Mouse (Mus musculus) left cerebral cortex, adult 8-10 months (tissue): Measurements from ENCODE around the gene Cux1. TPM values are rescaled to one million over a fixed set of nuclear protein-coding genes. Genes with fewer than 3 reads are reported as not detected.

Experiments used
- DNase-seq, 2 experiments: peaks; one replicate each; pipeline ENCODE4 v3.0.0; 2022; ENCODE audit warnings: low spot score in 2 of 2
- total RNA-seq, 4 experiments: library from RNA; stranded (reverse); gene quantifications; 2 replicates each; pipeline ENCODE4 v1.2.4; 2022

The Cux1 gene
- total RNA-seq, 4 experiments from 2014 or later: 101 to 114 (median 107) TPM

DNA sequence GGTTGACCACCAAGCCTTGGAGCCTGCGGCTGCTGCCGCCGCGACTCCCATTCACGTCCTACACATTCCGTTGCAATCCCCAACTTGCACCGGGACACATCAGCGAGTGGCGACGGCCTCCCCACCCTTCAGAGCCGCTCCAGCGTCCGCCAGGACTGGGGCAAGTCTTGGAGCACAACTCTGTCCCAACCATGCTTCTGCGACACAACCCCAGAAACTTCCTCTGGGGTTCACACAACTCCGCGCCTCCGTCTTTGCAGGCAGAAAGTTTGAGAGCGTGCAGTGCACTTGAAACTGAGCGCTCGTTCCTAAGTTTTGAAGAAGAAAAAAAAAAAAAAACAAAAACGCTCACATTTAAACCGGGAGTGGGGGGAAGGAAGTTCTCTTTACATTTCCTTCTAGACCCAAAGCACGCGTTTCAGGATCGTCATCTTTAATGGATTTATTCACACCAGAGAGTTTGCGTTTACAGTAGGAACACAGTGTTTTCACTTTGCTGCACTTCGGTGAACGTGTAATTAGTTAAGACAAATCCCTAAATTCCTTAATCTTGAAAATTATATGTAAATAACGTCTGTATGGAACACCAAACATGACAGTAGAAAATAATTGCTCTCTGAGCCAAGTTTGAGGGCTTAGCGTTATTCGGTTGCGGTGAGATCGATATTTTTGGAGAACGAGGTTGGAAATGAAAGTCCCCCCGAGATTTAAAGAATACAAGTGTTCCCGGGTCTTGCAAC lies 906 bp upstream of the Cux1 start:
- DNase-seq: peak in 1 of 2 experiments; percentile 14

DNA sequence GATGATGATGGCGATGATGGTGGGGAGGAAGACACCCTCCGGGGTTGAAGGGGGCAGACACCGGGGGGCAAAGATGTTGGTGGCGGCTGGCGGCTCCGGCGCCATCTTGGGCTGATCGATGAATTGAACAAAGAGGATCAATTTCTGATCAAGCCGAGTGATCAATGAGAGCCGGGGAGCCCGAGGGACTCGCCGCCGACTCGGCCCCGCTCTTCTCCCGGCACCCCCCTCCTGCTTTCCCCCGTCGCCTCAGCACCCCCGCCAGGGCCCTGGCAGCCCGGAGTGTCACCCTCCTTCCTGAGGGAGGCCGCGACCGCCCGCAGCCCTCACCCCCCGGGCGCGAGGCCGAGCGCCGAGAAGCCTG lies 496 bp downstream of the Cux1 start:
- peak; percentile 12 to 25 for DNase-seq

DNA sequence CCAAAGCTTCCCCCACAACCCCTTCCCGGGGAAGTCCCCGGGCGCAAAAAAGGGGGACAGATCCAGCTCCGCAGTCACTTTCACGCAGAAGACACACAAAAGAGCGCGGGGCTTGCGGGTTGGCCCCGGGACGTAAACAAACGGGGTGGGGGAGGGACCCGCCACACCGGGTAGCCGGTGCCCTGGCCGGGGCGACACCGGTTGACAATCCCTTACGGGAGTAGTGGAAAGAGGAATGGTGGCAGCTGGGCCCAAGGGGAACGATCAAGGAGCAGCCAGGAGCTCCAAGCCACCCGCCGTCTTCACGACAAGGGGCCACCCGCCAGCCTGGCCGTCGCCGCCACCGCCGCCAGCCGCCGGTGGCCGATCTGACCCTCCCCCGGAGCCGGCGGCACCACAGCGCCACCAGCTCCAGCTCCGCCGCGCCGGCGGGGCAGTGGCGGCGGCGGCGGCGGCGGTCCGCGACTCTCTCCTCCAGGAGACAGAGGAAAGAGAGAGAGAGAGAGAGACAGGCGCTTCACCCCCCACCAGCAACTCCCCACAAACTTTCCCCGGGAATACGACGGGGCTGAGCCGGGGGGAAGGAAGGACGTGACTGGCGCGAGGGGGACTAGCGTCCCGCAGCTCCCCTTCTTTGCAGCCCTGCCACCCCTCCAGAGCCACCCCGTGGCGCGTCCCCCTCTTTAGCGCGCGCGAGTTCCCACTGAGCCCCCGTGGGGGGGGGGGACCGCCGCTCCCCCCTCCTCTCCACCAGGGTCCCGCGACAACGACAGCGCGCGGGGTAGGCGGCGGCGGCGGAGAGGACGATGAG lies 1.1 kb downstream of the Cux1 start:
- DNase-seq: peak; percentile 25

DNA sequence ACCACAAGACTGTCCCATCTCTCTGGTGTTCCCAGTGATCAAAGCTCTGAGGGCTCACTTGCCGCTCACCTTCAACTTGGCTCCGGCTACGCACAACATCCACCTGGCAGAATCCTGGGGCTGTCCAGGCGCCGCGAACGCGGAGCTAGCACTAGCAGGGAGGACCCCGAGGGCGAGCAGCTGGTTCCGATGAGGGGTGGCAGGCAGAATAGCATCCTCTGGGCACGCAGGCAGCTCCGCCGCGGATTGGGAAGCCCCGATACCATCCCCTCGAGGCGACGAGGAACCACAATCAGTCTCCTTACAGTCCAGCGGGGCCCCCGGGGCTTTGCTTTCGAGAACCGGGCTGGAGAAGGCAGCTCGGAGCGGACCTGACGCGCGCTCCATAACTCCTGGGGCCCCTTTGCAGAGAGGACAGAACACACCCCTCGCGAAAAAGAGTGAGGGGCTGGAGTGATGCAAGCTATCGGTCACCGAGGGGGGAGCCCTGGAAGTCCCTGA lies 1.9 kb downstream of the Cux1 start:
- DNase-seq: peak in 1 of 2 experiments; percentile 19

DNA sequence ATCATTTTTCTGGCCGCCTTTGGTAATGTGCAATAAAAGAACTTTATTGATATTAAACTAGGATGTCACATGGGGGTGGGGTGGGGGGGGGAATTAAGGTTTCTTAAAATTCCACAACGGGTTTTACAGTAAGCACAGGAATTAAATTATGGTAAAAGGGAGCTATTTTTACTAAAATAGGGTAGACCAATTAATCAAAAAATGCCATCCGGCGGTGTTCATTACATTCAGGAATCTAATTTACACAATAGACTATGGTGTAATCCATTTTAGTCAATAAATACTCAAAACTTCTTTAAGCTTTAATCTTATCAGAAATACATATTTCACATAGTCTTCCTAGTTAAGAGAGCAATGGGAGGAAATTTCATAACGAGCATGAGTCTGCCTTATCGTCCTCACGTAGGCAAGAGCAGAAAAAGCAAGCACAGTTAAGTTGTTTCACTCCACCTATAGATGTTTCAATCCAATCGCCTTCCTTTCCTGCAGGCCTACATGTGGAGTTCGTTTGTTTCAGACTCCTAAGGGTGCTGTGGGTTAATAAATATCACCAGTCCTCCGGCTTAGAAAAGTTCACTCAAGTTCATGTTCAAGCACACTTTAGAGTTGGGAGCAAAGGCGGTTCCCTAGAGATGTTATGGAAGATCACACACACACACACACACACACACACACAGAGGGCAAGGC lies 2.5 kb downstream of the Cux1 start:
- no peak for DNase-seq

DNA sequence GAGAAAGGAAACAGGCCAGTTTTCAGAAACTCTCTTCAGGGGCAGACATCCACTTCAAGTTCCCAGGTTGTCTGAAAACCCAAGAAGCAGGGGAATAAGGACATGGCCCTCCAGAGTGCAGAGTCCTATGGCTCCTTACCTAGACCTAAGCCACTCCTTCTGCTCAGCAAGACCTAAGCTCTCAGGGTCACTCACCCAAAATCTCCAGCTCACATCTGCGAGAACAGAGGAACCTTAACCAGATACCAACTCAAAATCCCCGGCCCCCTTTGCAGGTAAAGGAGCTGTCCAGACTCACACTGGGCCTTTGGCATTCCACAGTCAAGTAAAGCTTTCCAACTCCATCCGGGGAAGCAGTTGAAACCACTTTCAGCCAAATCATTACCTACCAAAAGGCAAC lies 3.3 kb downstream of the Cux1 start:
- no peak for DNase-seq

DNA sequence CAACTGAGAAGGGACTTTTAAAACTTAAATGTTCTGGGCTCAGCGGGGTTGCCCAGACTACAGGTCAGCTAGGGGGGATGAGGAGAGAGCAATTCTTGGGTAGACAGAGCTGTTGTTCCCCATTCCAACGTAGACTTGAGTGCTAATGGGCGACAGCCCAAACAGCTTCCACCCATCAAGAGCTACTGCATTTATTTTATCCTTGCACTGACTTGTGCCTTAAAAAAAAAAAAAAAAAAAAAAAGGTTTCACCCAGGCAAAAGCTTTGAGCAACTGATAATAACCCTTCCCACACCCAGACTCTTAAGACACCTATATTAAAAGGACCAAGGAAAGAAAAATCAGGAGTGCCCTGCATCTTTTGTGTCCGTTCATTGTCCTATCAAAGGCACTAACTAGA lies 4.2 kb downstream of the Cux1 start:
- DNase-seq: no peak

DNA sequence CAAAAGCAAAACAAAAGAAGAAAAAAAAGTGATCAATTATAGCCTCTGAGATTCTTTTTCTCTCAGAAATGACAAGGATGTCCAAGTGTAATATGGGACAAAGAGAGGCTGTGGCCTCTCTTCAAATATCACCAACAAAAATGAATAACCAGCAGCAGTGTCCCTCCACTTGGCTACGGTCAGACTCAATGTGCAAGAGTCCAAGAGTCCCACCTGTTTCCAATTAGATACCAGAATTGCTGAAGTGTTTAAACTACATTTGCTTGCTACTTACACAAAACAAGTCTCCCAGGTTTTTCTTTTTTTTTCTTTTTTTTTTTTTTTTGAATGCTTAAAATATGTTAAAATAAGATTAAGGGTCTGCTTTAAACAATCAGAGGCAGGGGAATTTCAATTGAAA lies 5.1 kb downstream of the Cux1 start:
- no peak for DNase-seq

DNA sequence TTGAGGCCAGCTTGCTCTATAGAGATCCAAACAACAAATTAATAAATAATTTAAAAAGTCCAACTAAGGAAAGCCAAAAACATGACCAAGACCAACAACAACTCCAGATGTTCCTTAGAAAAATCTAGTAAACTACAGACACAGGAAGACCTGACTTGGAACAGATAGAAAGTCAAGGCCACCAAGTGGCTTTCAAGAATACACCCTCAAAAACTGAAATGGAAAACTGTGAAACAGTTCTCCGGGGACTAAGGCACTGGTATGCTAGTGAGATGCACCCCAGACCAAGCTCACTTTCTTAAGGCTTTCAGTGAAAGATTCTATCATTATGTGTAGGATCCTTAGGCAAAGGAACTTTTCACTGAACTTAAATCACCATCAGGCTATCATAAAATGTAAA lies 5.6 kb downstream of the Cux1 start:
- DNase-seq: no peak

DNA sequence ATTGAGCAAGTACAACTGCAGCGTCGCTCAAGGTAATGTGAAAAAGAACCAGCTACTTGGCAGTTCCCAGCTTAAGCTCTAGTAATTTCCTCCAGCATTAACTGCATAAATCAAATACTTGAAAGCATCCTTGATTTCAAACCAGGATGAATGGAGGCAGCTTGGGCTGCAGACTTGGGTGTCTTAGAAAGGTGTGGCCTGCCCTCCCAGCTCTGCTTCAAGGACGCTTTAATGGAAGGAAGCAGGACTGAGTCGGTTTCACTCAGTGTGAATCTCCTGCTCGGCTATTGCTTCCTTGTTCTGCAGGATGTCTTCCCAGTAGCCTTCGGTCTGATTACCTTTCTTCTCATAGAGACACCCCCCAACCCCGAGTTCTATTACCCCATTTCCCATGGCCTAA lies 6.6 kb downstream of the Cux1 start:
- DNase-seq: no peak

DNA sequence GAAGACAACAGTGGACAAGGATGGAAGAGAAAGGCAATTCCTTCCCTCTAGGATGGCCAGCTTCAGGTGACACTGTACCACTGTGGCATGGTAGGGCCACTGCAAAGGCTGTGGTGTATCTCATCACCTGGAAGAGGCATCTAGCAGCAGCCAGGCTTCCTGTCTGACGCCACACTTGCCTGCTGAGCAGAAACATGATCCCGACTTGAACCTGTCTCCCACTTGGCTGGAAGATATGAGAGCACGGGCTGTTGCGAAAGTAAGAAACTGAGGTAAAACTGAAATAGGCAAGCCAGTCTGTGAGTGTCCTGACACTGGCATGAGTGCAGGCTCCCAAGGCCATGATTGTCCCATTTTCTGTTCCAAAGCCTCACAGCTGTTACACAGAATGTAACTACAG lies 9.8 kb downstream of the Cux1 start:
- no peak for DNase-seq

DNA sequence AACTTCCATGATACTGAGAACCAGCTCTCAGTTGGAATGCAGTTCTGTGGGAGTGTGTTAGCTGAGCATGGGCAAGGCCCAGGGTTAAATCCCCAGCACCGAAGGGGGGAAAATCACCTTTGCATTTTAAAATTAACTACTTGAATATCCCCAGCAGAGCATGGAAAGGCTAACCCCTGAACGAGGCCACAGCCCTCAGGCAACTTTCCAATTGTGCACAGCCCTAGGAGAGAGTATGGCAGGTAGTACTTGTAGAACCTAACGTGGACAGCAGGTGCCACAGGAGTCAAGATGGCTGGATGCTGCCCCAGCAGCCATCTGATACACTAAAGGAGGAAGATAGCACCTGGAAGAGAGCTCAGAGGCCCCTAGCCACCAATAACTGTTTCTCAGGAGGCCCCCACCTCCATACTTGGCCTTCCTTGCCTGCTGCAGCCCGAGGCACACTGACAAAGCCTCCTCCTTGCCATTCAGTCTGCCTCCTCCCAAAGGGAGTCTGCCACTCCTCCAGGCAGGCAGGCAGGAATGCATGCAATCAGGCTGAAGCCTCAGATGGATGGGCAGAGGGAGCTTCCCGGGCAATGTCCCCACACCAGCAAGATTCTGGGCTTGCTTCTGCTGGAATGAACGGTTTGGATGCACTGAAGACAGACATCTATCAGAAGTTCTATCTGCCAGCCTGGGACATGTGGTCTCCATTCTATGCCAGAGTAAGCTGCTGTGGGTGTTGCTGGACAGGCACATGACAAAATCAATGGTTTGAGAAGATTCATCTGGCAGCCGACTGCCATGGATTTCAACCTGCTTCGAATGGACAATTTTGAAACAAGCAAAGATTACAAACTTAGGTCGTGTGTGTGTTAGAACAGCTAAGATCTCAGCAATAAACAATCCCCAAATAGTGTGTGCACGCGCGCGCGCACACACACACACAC lies 10.7 kb downstream of the Cux1 start:
- no peak for DNase-seq

DNA sequence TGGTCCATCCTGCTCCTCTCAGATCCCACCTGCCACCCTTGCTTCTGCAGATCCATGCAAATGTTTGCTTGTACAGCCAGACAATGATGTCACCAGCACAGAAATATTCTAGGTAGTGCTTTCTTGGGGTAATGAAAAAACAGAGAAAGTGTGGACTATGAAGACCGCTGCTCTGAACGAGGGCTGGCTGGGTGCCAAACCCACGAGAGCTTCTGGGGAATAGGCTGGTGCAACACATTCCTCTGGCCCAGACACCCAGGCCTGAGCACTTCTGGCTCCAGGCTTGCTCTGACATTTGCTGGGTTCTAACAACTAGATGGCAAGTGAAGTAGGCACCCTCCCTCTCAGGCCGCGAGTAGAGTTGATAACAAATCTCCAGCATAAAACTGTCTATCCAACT lies 11.6 kb downstream of the Cux1 start:
- no peak for DNase-seq

DNA sequence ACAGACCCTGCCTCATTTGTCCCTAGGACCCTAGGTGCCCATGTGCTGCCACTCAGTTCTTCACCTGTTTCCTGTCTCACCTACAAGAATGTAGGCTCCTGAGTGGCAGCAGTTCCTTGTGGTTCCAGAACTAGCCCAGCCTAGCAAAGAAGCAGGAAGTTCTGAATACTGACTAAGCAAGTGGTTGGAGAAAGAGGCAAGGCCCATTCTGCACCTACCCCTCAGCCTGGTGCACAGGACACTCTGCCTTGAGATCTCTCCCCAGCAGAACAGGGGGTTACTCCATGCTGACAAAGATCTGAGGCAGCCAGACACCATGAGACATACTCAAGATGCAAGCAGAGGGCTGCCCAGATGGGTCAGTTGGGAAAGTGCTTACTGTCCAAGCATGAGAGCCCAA lies 14.5 kb downstream of the Cux1 start:
- DNase-seq: no peak

DNA sequence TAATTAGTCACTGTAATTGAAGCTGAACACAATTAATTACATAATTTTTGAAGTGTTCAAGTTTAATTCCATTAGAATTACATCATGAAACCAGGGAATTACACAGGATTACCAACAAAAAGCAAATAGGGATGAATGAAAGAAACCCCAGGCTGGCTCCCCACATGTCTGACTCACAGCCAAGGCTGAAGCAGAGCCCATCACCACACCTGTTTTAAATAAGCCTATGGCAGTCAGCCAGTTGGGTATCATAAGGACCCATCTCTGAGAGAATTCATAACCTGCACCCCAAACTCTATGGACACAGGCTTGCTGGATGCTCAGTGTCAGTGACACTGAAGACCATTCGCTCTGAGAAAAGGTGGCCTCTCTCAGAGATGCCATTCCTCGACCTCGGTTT lies 15.2 kb downstream of the Cux1 start:
- DNase-seq: no peak

DNA sequence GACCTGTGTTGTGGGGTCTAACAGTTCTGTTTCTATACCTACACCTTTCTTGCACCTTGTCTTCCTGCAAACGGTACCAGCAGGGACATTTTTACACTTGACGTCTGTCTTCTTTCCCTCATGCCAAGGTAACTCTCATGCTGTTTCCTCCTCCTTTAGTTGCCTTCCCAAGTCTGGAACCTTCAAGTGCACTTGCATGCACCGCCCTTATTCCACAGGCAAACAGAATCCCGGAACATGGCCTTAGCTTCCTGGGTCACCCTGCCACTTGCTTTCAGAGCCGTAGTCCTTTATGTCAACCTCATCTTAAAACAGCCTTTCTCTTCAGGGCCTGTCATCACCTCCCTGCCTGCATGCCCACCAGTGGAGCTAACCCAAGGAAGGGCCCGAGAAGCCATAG lies 15.7 kb downstream of the Cux1 start:
- no peak for DNase-seq

DNA sequence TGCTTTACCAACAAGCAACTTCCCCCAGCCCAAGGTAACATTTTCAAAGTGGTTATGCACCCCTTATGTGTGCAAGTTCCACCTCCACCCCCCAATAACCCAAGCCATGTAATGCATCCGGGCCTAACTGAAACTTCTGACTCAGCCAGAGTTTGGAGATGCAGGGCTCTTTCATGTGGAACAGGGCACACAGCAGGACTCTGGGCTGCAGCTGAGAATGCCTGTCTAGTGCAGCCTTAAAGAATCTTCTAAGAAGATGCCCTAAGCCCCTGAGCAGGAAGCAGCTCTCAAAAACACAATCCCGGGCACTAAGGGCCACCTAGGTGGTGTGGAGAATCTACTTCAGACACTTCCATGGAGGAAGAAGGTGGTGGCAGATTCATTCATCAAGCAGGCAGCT lies 16.6 kb downstream of the Cux1 start:
- no peak for DNase-seq

DNA sequence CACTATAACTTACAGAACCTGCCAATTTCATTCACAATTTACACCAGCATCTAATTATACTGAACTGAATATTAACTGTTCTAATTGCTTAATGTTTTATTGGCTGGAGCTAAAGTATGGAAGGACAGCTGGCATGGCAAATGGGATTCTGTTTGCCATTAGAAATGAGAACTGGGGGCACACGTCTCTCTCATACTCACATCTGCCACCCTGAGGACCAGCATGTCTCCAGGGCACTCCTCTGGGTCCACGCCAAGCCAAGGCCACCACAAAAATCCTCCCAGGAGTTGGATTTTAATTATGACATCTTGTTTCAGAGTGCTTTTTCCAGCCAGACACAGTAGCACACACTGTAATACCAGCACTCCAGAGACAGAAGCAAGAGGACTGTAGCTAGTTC lies 18.5 kb downstream of the Cux1 start:
- no peak for DNase-seq

DNA sequence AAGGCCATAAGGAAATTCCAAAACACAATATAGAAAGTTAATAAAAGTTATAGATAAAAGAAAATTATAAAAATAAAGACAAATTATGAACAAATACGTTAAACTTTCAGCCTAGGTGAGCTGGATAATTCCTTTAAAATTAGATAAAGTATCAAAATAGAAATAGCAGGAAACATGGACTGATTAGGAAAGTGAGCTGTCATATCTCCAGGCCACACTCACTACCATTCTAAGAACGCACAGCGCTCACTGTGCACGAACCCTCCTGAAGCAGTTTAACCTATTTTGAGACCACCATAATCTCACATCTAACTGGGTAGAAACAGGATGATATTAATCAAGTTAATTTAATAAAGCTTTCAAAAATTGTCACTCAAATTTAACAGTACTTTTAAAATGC lies 22.2 kb downstream of the Cux1 start:
- no peak for DNase-seq

DNA sequence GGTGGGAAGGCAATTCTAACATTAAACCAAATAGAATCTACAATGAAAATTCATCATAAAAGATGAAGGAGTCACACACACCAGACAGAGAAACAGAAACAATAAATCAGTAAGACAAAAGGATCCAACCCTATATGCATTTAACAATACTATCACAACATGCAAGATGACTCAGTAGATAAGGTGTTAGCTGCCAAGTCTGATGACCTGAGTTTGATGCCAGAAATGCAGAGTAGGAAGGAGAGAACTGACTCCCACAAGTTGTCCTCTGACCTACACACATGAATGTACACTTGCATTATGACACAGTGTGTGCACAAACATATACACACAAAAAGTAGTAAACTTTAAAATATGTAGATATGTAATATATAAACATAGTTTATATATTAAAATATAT lies 24.1 kb downstream of the Cux1 start:
- DNase-seq: no peak

DNA sequence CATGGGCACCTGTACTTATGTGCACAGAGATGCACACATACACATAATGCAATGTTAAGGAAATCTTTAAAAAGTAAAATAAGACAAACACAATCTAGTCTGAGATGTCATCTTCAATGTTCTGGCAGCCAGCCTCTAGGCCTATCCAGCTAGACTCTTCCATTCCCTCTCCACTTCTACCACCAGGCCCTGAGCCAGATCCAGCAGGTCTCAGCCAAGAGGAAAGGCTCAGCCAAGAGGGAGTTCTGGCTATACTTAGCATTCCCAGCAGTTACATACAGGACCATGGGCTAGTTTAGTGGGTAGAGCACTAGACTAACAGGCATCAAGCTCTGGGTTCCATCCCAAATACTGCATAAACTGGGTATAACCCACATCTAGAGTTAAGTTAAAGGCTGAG lies 26.3 kb downstream of the Cux1 start:
- peak in 1 of 2 experiments; percentile 39 for DNase-seq
